Mouse (Mus musculus): ENCODE results near the gene Foxj3. TPM values are rescaled to one million over a fixed set of nuclear protein-coding genes. Genes with fewer than 3 reads are reported as not detected.

Gene Foxj3
- total and polyA plus RNA-seq, 3 experiments, result 13.4 to 33.9 (median 15.3) TPM

- Histone ChIP-seq H3K36me3 (replicated peaks in 1 of 2; ENCODE audit: control insufficient read depth in 1 of 2, insufficient read depth in 1 of 2, low read length in 1 of 2) (peaks cover 7 to 40% of the 10 kb centered on the region in 2 experiments), H3K4me1 (ENCODE audit: control insufficient read depth in 1 of 2, insufficient read depth in 2 of 2) (peaks cover 11 to 57% of the 10 kb centered on the region in 2 experiments), H3K9me3 (replicated peaks; ENCODE audit: low read length) (no peaks in the 10 kb centered on the region), H3K27me3 (replicated peaks) (no peaks in the 10 kb centered on the region), H3K4me3 (replicated peaks in 1 of 3; ENCODE audit: low read depth in 2 of 3, low read length in 2 of 3, poor library complexity in 1 of 3) (no peak overlapping the region), H3K79me2 (replicated peaks; ENCODE audit: control insufficient read depth, extremely low read depth, insufficient read depth, poor library complexity, severe bottlenecking) (no peaks in the 10 kb centered on the region; the same call in 1 of the 2 replicates), H3K9ac (ENCODE audit: insufficient read depth, low read depth) (no peak overlapping the region), H3K4me2 (ENCODE audit: insufficient read depth, low read depth, poor library complexity, severe bottlenecking) (no peak overlapping the region), H3K27ac (ENCODE audit: insufficient read depth, low read depth) (no peak overlapping the region; the same call in 1 of the 2 replicates)
- dilution Hi-C loops (cut with MboI; ENCODE audit: extremely low pct_ligation_motif_present, extremely low pct_unique_long_range_greater_than_20kb, low sequenced_read_pairs), result no loop called here
- in situ Hi-C loops (cut with MboI; ENCODE audit: low pct_ligation_motif_present, low pct_unique_long_range_greater_than_20kb, low sequenced_read_pairs), result no loop called here
- TF ChIP-seq NELFE (IDR thresholded peaks at IDR 0.05; ENCODE audit: low read depth, low read length) (no peak), E2F4 (IDR thresholded peaks at IDR 0.05; ENCODE audit: insufficient replicate concordance, low read depth, low read length) (no peak), TBP (conservative IDR thresholded peaks at IDR 0.05; ENCODE audit: low read depth, low read length) (no peak), MXI1 (IDR thresholded peaks at IDR 0.05; ENCODE audit: low read depth, low read length) (no peak), SIN3A (IDR thresholded peaks at IDR 0.05; ENCODE audit: low read length) (no peak), ZC3H11A (IDR thresholded peaks at IDR 0.05; ENCODE audit: low read depth, low read length) (no peak), JUN (IDR thresholded peaks at IDR 0.05; ENCODE audit: insufficient read depth, low read depth, low read length) (no peak), EP300 (IDR thresholded peaks at IDR 0.05; ENCODE audit: low read length) (no peak), ZMIZ1 (IDR thresholded peaks at IDR 0.05; ENCODE audit: low read depth, low read length) (no peak)
- DNase-seq (ENCODE audit: extremely low read depth), result no peak
Observed at GRCm38 (mm10) chr4:119614724-119615123, 77.9 kb downstream of the Foxj3 start.

DNA sequence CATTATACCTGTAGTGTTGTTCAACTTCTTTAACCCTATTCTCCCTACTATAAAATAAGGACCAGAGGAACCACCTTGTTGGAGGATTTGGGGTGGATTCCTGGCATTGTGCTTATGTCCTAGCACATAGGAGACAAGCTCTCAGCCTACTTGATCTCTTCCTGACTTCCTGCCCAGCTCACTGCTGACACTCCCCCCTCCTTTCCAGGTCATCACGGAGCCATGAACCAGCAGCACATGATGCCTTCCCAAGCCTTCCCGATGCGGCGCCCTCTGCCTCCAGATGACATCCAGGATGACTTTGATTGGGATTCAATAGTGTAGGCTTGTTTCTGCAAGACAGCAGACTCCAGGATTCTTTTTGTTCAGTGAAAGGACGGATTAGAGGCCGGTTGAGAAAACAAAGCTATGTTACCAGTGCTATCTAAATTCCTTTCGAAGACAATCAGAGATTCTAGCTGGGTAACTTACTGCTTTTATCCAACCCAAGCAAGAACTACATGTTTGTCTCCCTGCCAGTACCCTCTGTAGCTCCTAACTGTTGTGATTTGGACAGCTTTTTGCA, 89.4 kb downstream of the Foxj3 start:
- Histone ChIP-seq H3K9ac (ENCODE audit: insufficient read depth, low read depth) (no peak overlapping the region), H3K27me3 (replicated peaks) (no peaks in the 10 kb centered on the region), H3K4me2 (ENCODE audit: insufficient read depth, low read depth, poor library complexity, severe bottlenecking) (no peak overlapping the region), H3K36me3 (replicated peaks in 1 of 2; ENCODE audit: control insufficient read depth in 1 of 2, insufficient read depth in 1 of 2, low read length in 1 of 2) (peaks cover 58 to 78% of the 10 kb centered on the region in 2 experiments), H3K79me2 (replicated peaks; ENCODE audit: control insufficient read depth, extremely low read depth, insufficient read depth, poor library complexity, severe bottlenecking) (no peaks in the 10 kb centered on the region), H3K27ac (ENCODE audit: insufficient read depth, low read depth) (no peak overlapping the region), H3K4me1 (ENCODE audit: control insufficient read depth in 1 of 2, insufficient read depth in 2 of 2) (peaks cover under 1 to 7% of the 10 kb centered on the region in 2 experiments; a peak in 2 of 4 replicates), H3K4me3 (replicated peaks in 1 of 3; ENCODE audit: low read depth in 2 of 3, low read length in 2 of 3, poor library complexity in 1 of 3) (no peak overlapping the region), H3K9me3 (replicated peaks; ENCODE audit: low read length) (no peaks in the 10 kb centered on the region)
- no peak for TF ChIP-seq ZMIZ1 (IDR thresholded peaks at IDR 0.05; ENCODE audit: low read depth, low read length)
- TF ChIP-seq CHD2 (IDR thresholded peaks at IDR 0.05; ENCODE audit: low read length), result no peak
- no peak for TF ChIP-seq NRF1 (IDR thresholded peaks at IDR 0.05; ENCODE audit: low read depth, low read length)
- no peak for TF ChIP-seq BHLHE40 (IDR thresholded peaks at IDR 0.05; ENCODE audit: low read depth, low read length)
- TF ChIP-seq RCOR1 (conservative IDR thresholded peaks at IDR 0.05; ENCODE audit: low read depth, low read length), result no peak
- TF ChIP-seq MEF2A (IDR thresholded peaks at IDR 0.05; ENCODE audit: borderline replicate concordance, low read depth, low read length), result no peak
- TF ChIP-seq PAX5 (IDR thresholded peaks at IDR 0.05; ENCODE audit: low read length), result no peak
- TF ChIP-seq ETS1 (conservative IDR thresholded peaks at IDR 0.05; ENCODE audit: low read depth, low read length), result no peak
- TF ChIP-seq CHD1 (IDR thresholded peaks at IDR 0.05; ENCODE audit: low read depth, low read length), result no peak
- no peak for TF ChIP-seq MAX (IDR thresholded peaks at IDR 0.05; ENCODE audit: low read length)
- TF ChIP-seq EP300 (IDR thresholded peaks at IDR 0.05; ENCODE audit: low read length), result no peak
- TF ChIP-seq ZKSCAN1 (IDR thresholded peaks at IDR 0.05; ENCODE audit: borderline replicate concordance, low read depth, low read length), result no peak
- dilution Hi-C loops (cut with MboI; ENCODE audit: extremely low pct_ligation_motif_present, extremely low pct_unique_long_range_greater_than_20kb, low sequenced_read_pairs) (no loop called here), in situ Hi-C loops (cut with MboI; ENCODE audit: low pct_ligation_motif_present, low pct_unique_long_range_greater_than_20kb, low sequenced_read_pairs) (no loop called here)
- DNase-seq (ENCODE audit: extremely low read depth), result no peak

All from CH12.LX (cell line).